Mouse (Mus musculus) intestine, postnatal 0 days (tissue): ENCODE results near the gene Kat7. TPM values are rescaled to one million over a fixed set of nuclear protein-coding genes. Genes with fewer than 3 reads are reported as not detected.
A peak's percentile ranks its signal among the peaks of the same experiment; 100 is the strongest.

Experiments used
- ATAC-seq: fragments of 200-750 bp; cut with Nextera tagmentation; 2 replicates; pipeline ENCODE4 v1.8.0; 2017; ENCODE audit warnings: mild to moderate bottlenecking, moderate TSS enrichment, moderate library complexity
- H3K27ac ChIP-seq: fragments of 300-500 bp; sonication (generic); 2 replicates; pipeline ENCODE4 v1.5.1; 2014; ENCODE audit warnings: mild to moderate bottlenecking, low read depth, low read length, moderate library complexity
- H3K27me3 ChIP-seq: fragments of 300-500 bp; sonication (generic); replicated peaks from 2 replicates; pipeline ENCODE4 v1.6.1; 2014; ENCODE audit warnings: low read length, mixed read lengths; ENCODE audit not compliant: control insufficient read depth, insufficient read depth
- H3K36me3 ChIP-seq: fragments of 300-500 bp; sonication (generic); 2 replicates; pipeline ENCODE4 v1.6.1; 2014; ENCODE audit warnings: mild to moderate bottlenecking, moderate library complexity; ENCODE audit not compliant: control insufficient read depth, insufficient read depth
- H3K4me1 ChIP-seq: fragments of 300-500 bp; sonication (generic); replicated peaks from 2 replicates; pipeline ENCODE4 v1.6.1; 2014; ENCODE audit warnings: antibody characterized with exemption, low read length, mixed read lengths; ENCODE audit not compliant: control insufficient read depth, insufficient read depth
- H3K4me2 ChIP-seq: fragments of 300-500 bp; sonication (generic); replicated peaks from 2 replicates; pipeline ENCODE4 v1.6.1; 2014; ENCODE audit warnings: low read depth, mild to moderate bottlenecking, moderate library complexity
- H3K4me3 ChIP-seq: fragments of 300-500 bp; sonication (generic); 2 replicates; pipeline ENCODE4 v1.5.1; 2014; ENCODE audit warnings: low read depth, low read length
- H3K9ac ChIP-seq: fragments of 300-500 bp; sonication (generic); 2 replicates; pipeline ENCODE4 v1.6.1; 2014; ENCODE audit warnings: mild to moderate bottlenecking, low read depth, low read length
- H3K9me3 ChIP-seq: fragments of 300-500 bp; sonication (generic); 2 replicates; pipeline ENCODE4 v1.6.1; 2016; ENCODE audit warnings: mixed run types; ENCODE audit not compliant: control insufficient read depth
- CTCF ChIP-seq: sonication (generic); IDR thresholded peaks from 2 replicates; pipeline ENCODE4 v1.5.1; 2016; ENCODE audit warnings: low read depth, mild to moderate bottlenecking, control low read depth, antibody characterized with exemption, moderate library complexity
- whole genome bisulfite sequencing: fragments of 180-500 bp; shearing (Covaris S2); extraction: QIAGEN DNeasy Blood & Tissue Kit; methylation state at CpG from one replicate; pipeline ENCODE4 v1.1.7; 2014; 5-methylcytosine and 5-hydroxymethylcytosine counted together
- polyA plus RNA-seq: library from polyadenylated mRNA; unstranded; fragments of >200 nt; fragmentation: Nextera tagmentation; extraction: Ambion mirVana; gene quantifications from 2 replicates; pipeline ENCODE4 v1.2.1, GENCODE M21; 2015

Gene Kat7
- polyA plus RNA-seq, 1 experiment from 2014 or later = 29.7 TPM

GRCm38 (mm10) chr11:95245456-95245855, 64.6 kb downstream of the Kat7 start:
- H3K9ac ChIP-seq = no peak overlapping the region
- TF ChIP-seq CTCF = no peak
- H3K27me3 ChIP-seq = no peaks in the 10 kb centered on the region
- 57% methylated on average over 7 of the region's 7 CpGs for WGBS
- no peak overlapping the region for H3K4me3 ChIP-seq
- no peak overlapping the region for H3K4me2 ChIP-seq
- H3K27ac ChIP-seq = no peak overlapping the region
- H3K36me3 ChIP-seq = no peaks in the 10 kb centered on the region
- H3K9me3 ChIP-seq = no peaks in the 10 kb centered on the region
- no peaks in the 10 kb centered on the region for H3K4me1 ChIP-seq
- no peak for ATAC-seq

GRCm38 (mm10) chr11:95242653-95243052, 67.4 kb downstream of the Kat7 start:
- WGBS = 62% methylated on average over 6 of the region's 6 CpGs

GRCm38 (mm10) chr11:95238477-95238876, 71.6 kb downstream of the Kat7 start:
- Histone ChIP-seq H3K4me1 (no peaks in the 10 kb centered on the region), H3K9ac (no peak overlapping the region), H3K36me3 (no peaks in the 10 kb centered on the region), H3K9me3 (no peaks in the 10 kb centered on the region), H3K4me2 (no peak overlapping the region), H3K27ac (no peak overlapping the region), H3K4me3 (no peak overlapping the region), H3K27me3 (no peaks in the 10 kb centered on the region)
- no peak for ATAC-seq
- WGBS = 48% methylated on average over 6 of the region's 6 CpGs
- TF ChIP-seq CTCF = no peak

More at GRCm38 (mm10) chr11:95242653-95243052, 67.4 kb downstream of the Kat7 start:
- no peak overlapping the region for H3K4me2 ChIP-seq
- no peak for TF ChIP-seq CTCF
- H3K4me1 ChIP-seq = no peaks in the 10 kb centered on the region
- no peaks in the 10 kb centered on the region for H3K9me3 ChIP-seq
- ATAC-seq = no peak
- no peak overlapping the region for H3K27ac ChIP-seq
- no peaks in the 10 kb centered on the region for H3K27me3 ChIP-seq
- no peak overlapping the region for H3K9ac ChIP-seq
- H3K36me3 ChIP-seq = no peaks in the 10 kb centered on the region
- no peak overlapping the region for H3K4me3 ChIP-seq

- no peak for ATAC-seq
- H3K4me3 ChIP-seq = no peak overlapping the region
- WGBS = 25% methylated on average over 6 of the region's 6 CpGs
These were observed 77.7 kb downstream of the Kat7 start for GRCm38 (mm10) chr11:95232329-95232696.

GRCm38 (mm10) chr11:95231688-95232328, 78.2 kb downstream of the Kat7 start:
- TF ChIP-seq CTCF = peak; percentile 87
- WGBS = 11% methylated on average over 24 of the region's 24 CpGs
- H3K4me3 ChIP-seq = no peak overlapping the region

More at GRCm38 (mm10) chr11:95232329-95232696, 77.7 kb downstream of the Kat7 start:
- H3K9me3 ChIP-seq = no peaks in the 10 kb centered on the region
- H3K36me3 ChIP-seq = no peaks in the 10 kb centered on the region
- 0 out of 2 replicates have a peak, but pooled peaks cover 4% of the 10 kb centered on the region for H3K27me3 ChIP-seq
- no peak overlapping the region for H3K27ac ChIP-seq
- H3K4me2 ChIP-seq = peak overlapping the region; percentile 40; the same call in 1 of the 2 replicates
- no peak for TF ChIP-seq CTCF
- no peak overlapping the region for H3K9ac ChIP-seq
- no peaks in the 10 kb centered on the region for H3K4me1 ChIP-seq

GRCm38 (mm10) chr11:95227467-95227866, 82.6 kb downstream of the Kat7 start:
- no peak overlapping the region for H3K4me2 ChIP-seq
- no peak for TF ChIP-seq CTCF

More at GRCm38 (mm10) chr11:95231688-95232328, 78.2 kb downstream of the Kat7 start:
- Histone ChIP-seq H3K9ac (no peak overlapping the region), H3K4me1 (no peaks in the 10 kb centered on the region), H3K4me2 (peak overlapping the region; percentile 40), H3K27ac (no peak overlapping the region), H3K27me3 (0 out of 2 replicates have a peak, but pooled peaks cover 4% of the 10 kb centered on the region), H3K36me3 (no peaks in the 10 kb centered on the region), H3K9me3 (no peaks in the 10 kb centered on the region)
- peak; percentile 29; the same call in 1 of the 2 replicates for ATAC-seq

More at GRCm38 (mm10) chr11:95227467-95227866, 82.6 kb downstream of the Kat7 start:
- H3K4me3 ChIP-seq = no peak overlapping the region
- no peaks in the 10 kb centered on the region for H3K36me3 ChIP-seq
- no peaks in the 10 kb centered on the region for H3K4me1 ChIP-seq
- H3K27me3 ChIP-seq = peaks cover 28% of the 10 kb centered on the region
- no peaks in the 10 kb centered on the region for H3K9me3 ChIP-seq
- no peak overlapping the region for H3K27ac ChIP-seq
- H3K9ac ChIP-seq = no peak overlapping the region
- WGBS = 38% methylated on average over 5 of the region's 5 CpGs
- ATAC-seq = no peak
